Mouse (Mus musculus): ENCODE data around the gene Shank3. TPM values are rescaled to one million over a fixed set of nuclear protein-coding genes. Genes with fewer than 3 reads are reported as not detected.
A peak's percentile ranks its signal among the peaks of the same experiment; 100 is the strongest.

Gene Shank3
- total RNA-seq, 2 experiments from 2014 or later: 232 to 243 TPM

- DNase-seq (ENCODE audit: low spot score in 2 of 2): no peak
Measured at GRCm38 (mm10) chr15:89556401-89557178, 57.2 kb downstream of the Shank3 start.

GRCm38 (mm10) chr15:89557179-89557995, 58.0 kb downstream of the Shank3 start:
- no peak for DNase-seq (ENCODE audit: low spot score in 2 of 2)

GRCm38 (mm10) chr15:89557996-89558390, 58.6 kb downstream of the Shank3 start:
- no peak for DNase-seq (ENCODE audit: low spot score in 2 of 2)

GRCm38 (mm10) chr15:89559202-89559731, 59.8 kb downstream of the Shank3 start:
- no peak for DNase-seq (ENCODE audit: low spot score in 2 of 2)

GRCm38 (mm10) chr15:89568114-89568513, 68.7 kb downstream of the Shank3 start, which contains the start of gene Acr:
Acr (plus strand) TSS chr15:89568326.
- no peak for DNase-seq (ENCODE audit: low spot score in 2 of 2)

GRCm38 (mm10) chr15:89572147-89572546, 72.7 kb downstream of the Shank3 start:
- DNase-seq (ENCODE audit: low spot score in 2 of 2): no peak

GRCm38 (mm10) chr15:89582494-89582893, 83.1 kb downstream of the Shank3 start:
- no peak for DNase-seq (ENCODE audit: low spot score in 2 of 2)

- no peak for DNase-seq (ENCODE audit: low spot score in 2 of 2)
Measured at GRCm38 (mm10) chr15:89585101-89585500, 85.7 kb downstream of the Shank3 start.

- DNase-seq (ENCODE audit: low spot score in 2 of 2): no peak
Measured at GRCm38 (mm10) chr15:89585631-89586030, 86.2 kb downstream of the Shank3 start.

GRCm38 (mm10) chr15:89589146-89589545, 89.7 kb downstream of the Shank3 start:
- no peak for DNase-seq (ENCODE audit: low spot score in 2 of 2)

GRCm38 (mm10) chr15:89591317-89591716, 91.9 kb downstream of the Shank3 start:
- peak in 1 of 2 experiments; percentile 25 for DNase-seq (ENCODE audit: low spot score in 2 of 2)

GRCm38 (mm10) chr15:89591723-89592455, 92.5 kb downstream of the Shank3 start, which contains the start of gene Rabl2:
Rabl2 (minus strand) TSS chr15:89591923.
- peak; percentile 67 to 85 for DNase-seq (ENCODE audit: low spot score in 2 of 2)

GRCm38 (mm10) chr15:89592548-89592947, 93.1 kb downstream of the Shank3 start:
- DNase-seq (ENCODE audit: low spot score in 2 of 2): no peak

- DNase-seq (ENCODE audit: low spot score in 2 of 2): no peak
Measured at GRCm38 (mm10) chr15:89605822-89606570, 106.6 kb downstream of the Shank3 start.

- no peak for DNase-seq (ENCODE audit: low spot score in 2 of 2)
Measured at GRCm38 (mm10) chr15:89607480-89607879, 108.1 kb downstream of the Shank3 start.

GRCm38 (mm10) chr15:89607888-89608287, 108.5 kb downstream of the Shank3 start:
- DNase-seq (ENCODE audit: low spot score in 2 of 2): no peak
